Mouse (Mus musculus) lung, postnatal 25 days (tissue): ENCODE measurements around the gene Zfp956.
"Not testable (repeated sequence)": the region's sequence is repeated elsewhere in the genome, so short reads cannot be mapped to it uniquely, and the experiment has no call there.

Experiments
- DNase-seq: peaks from one replicate; pipeline ENCODE4 v3.0.0; 2022; ENCODE audit warnings: low spot score

The Zfp956 gene

GRCm38 (mm10) chr6:47968166-47968565 lies 15.0 kb downstream of the Zfp956 start:
- DNase-seq: not testable (repeated sequence)

- DNase-seq: no peak
These were observed 21.4 kb downstream of the Zfp956 start for GRCm38 (mm10) chr6:47974599-47974998.

GRCm38 (mm10) chr6:47978897-47979368 lies 25.7 kb downstream of the Zfp956 start:
- peak; percentile 87 for DNase-seq

GRCm38 (mm10) chr6:47983936-47984335 lies 30.7 kb downstream of the Zfp956 start:
- DNase-seq: peak; percentile 36

- no peak for DNase-seq
These were observed 42.5 kb downstream of the Zfp956 start for GRCm38 (mm10) chr6:47995661-47996060.

- peak; percentile 75 for DNase-seq
These were observed 57.5 kb downstream of the Zfp956 start for GRCm38 (mm10) chr6:48010727-48011126.
